Mouse (Mus musculus): ENCODE measurements around the gene Dvl3. TPM values are rescaled to one million over a fixed set of nuclear protein-coding genes. Genes with fewer than 3 reads are reported as not detected.
A peak's percentile ranks its signal among the peaks of the same experiment; 100 is the strongest.

The Dvl3 gene
- total and polyA plus RNA-seq, 2 experiments from 2014 or later = 11.4 to 36.9 TPM

GRCm38 (mm10) chr16:20489233-20489632, 27.5 kb upstream of the Dvl3 start:
- 60% methylated on average over 2 of the region's 2 CpGs for WGBS

GRCm38 (mm10) chr16:20490581-20490980, 26.2 kb upstream of the Dvl3 start:
- Histone ChIP-seq H3K27ac (ENCODE audit: low read depth) (no peak overlapping the region), H3K27me3 (ENCODE audit: control insufficient read depth, insufficient read depth, low read length) (no peaks in the 10 kb centered on the region), H3K36me3 (replicated peaks; ENCODE audit: control insufficient read depth, insufficient read depth, low read length) (no peaks in the 10 kb centered on the region), H3K9ac (replicated peaks; ENCODE audit: low read depth, low read length) (no peak overlapping the region), H3K9me3 (replicated peaks; ENCODE audit: control insufficient read depth, low read length) (no peaks in the 10 kb centered on the region), H3K4me3 (ENCODE audit: low read depth, low read length) (no peak overlapping the region), H3K4me2 (ENCODE audit: low read depth, low read length) (no peak overlapping the region), H3K4me1 (ENCODE audit: control insufficient read depth, insufficient read depth) (no peaks in the 10 kb centered on the region)
- TF ChIP-seq CTCF (IDR thresholded peaks at IDR 0.05; ENCODE audit: low read depth) = peak; percentile 57
- no peak for TF ChIP-seq EP300 (IDR thresholded peaks at IDR 0.05; ENCODE audit: low read depth)
- DNase-seq (ENCODE audit: low spot score) = no peak
- WGBS = 30% methylated on average over 2 of the region's 2 CpGs
- peak; percentile 69 for ATAC-seq (ENCODE audit: insufficient read depth, low read depth)

More at GRCm38 (mm10) chr16:20489233-20489632, 27.5 kb upstream of the Dvl3 start:
- Histone ChIP-seq H3K4me2 (ENCODE audit: low read depth, low read length) (no peak overlapping the region), H3K4me1 (ENCODE audit: control insufficient read depth, insufficient read depth) (no peaks in the 10 kb centered on the region), H3K9ac (replicated peaks; ENCODE audit: low read depth, low read length) (no peak overlapping the region), H3K36me3 (replicated peaks; ENCODE audit: control insufficient read depth, insufficient read depth, low read length) (no peaks in the 10 kb centered on the region), H3K9me3 (replicated peaks; ENCODE audit: control insufficient read depth, low read length) (no peaks in the 10 kb centered on the region), H3K27me3 (ENCODE audit: control insufficient read depth, insufficient read depth, low read length) (no peaks in the 10 kb centered on the region), H3K4me3 (ENCODE audit: low read depth, low read length) (no peak overlapping the region), H3K27ac (ENCODE audit: low read depth) (no peak overlapping the region)
- TF ChIP-seq CTCF (IDR thresholded peaks at IDR 0.05; ENCODE audit: low read depth) (no peak), EP300 (IDR thresholded peaks at IDR 0.05; ENCODE audit: low read depth) (no peak)
- ATAC-seq (ENCODE audit: insufficient read depth, low read depth) (no peak), DNase-seq (ENCODE audit: low spot score) (no peak)

- H3K4me2 ChIP-seq (ENCODE audit: low read depth, low read length) = no peak overlapping the region
- no peak overlapping the region for H3K27ac ChIP-seq (ENCODE audit: low read depth)
- ATAC-seq (ENCODE audit: insufficient read depth, low read depth) (no peak), DNase-seq (ENCODE audit: low spot score) (no peak)
- no peaks in the 10 kb centered on the region for H3K9me3 ChIP-seq (replicated peaks; ENCODE audit: control insufficient read depth, low read length)
- H3K9ac ChIP-seq (replicated peaks; ENCODE audit: low read depth, low read length) = no peak overlapping the region
- H3K4me3 ChIP-seq (ENCODE audit: low read depth, low read length) = no peak overlapping the region
- no peaks in the 10 kb centered on the region for H3K27me3 ChIP-seq (ENCODE audit: control insufficient read depth, insufficient read depth, low read length)
- no peaks in the 10 kb centered on the region for H3K4me1 ChIP-seq (ENCODE audit: control insufficient read depth, insufficient read depth)
- TF ChIP-seq EP300 (IDR thresholded peaks at IDR 0.05; ENCODE audit: low read depth) (no peak), CTCF (IDR thresholded peaks at IDR 0.05; ENCODE audit: low read depth) (no peak)
- H3K36me3 ChIP-seq (replicated peaks; ENCODE audit: control insufficient read depth, insufficient read depth, low read length) = no peaks in the 10 kb centered on the region
- WGBS = 54% methylated on average over 2 of the region's 2 CpGs
Measured at GRCm38 (mm10) chr16:20491301-20491700, 25.5 kb upstream of the Dvl3 start.

GRCm38 (mm10) chr16:20493452-20493851, 23.3 kb upstream of the Dvl3 start:
- no peak overlapping the region for H3K4me3 ChIP-seq (ENCODE audit: low read depth, low read length)
- H3K27me3 ChIP-seq (ENCODE audit: control insufficient read depth, insufficient read depth, low read length) = no peaks in the 10 kb centered on the region
- DNase-seq (ENCODE audit: low spot score) = no peak
- H3K9me3 ChIP-seq (replicated peaks; ENCODE audit: control insufficient read depth, low read length) = no peaks in the 10 kb centered on the region
- H3K9ac ChIP-seq (replicated peaks; ENCODE audit: low read depth, low read length) = no peak overlapping the region
- H3K4me1 ChIP-seq (ENCODE audit: control insufficient read depth, insufficient read depth) = no peaks in the 10 kb centered on the region
- 64% methylated on average over 2 of the region's 2 CpGs for whole genome bisulfite sequencing
- TF ChIP-seq CTCF (IDR thresholded peaks at IDR 0.05; ENCODE audit: low read depth) = no peak
- no peak for TF ChIP-seq EP300 (IDR thresholded peaks at IDR 0.05; ENCODE audit: low read depth)
- no peak for ATAC-seq (ENCODE audit: insufficient read depth, low read depth)
- no peak overlapping the region for H3K4me2 ChIP-seq (ENCODE audit: low read depth, low read length)
- H3K36me3 ChIP-seq (replicated peaks; ENCODE audit: control insufficient read depth, insufficient read depth, low read length) = no peaks in the 10 kb centered on the region
- no peak overlapping the region for H3K27ac ChIP-seq (ENCODE audit: low read depth)

GRCm38 (mm10) chr16:20496671-20497600, 19.8 kb upstream of the Dvl3 start:
- H3K9me3 ChIP-seq (replicated peaks; ENCODE audit: control insufficient read depth, low read length) = no peaks in the 10 kb centered on the region
- TF ChIP-seq EP300 (IDR thresholded peaks at IDR 0.05; ENCODE audit: low read depth) (no peak), CTCF (IDR thresholded peaks at IDR 0.05; ENCODE audit: low read depth) (peak; percentile 75)
- peak overlapping the region; percentile 71 for H3K4me2 ChIP-seq (ENCODE audit: low read depth, low read length)
- peak; percentile 79 for DNase-seq (ENCODE audit: low spot score)
- WGBS = 15% methylated on average over 25 of the region's 25 CpGs
- H3K4me3 ChIP-seq (ENCODE audit: low read depth, low read length) = peak overlapping the region; percentile 41
- H3K9ac ChIP-seq (replicated peaks; ENCODE audit: low read depth, low read length) = peak overlapping the region; percentile 17
- H3K36me3 ChIP-seq (replicated peaks; ENCODE audit: control insufficient read depth, insufficient read depth, low read length) = peaks cover 9% of the 10 kb centered on the region
- no peak overlapping the region for H3K27ac ChIP-seq (ENCODE audit: low read depth)
- no peaks in the 10 kb centered on the region for H3K27me3 ChIP-seq (ENCODE audit: control insufficient read depth, insufficient read depth, low read length)
- ATAC-seq (ENCODE audit: insufficient read depth, low read depth) = peak; percentile 43; the same call in 1 of the 2 replicates
- H3K4me1 ChIP-seq (ENCODE audit: control insufficient read depth, insufficient read depth) = no peaks in the 10 kb centered on the region
